Mouse (Mus musculus): ENCODE measurements around the gene Slc48a1. TPM values are rescaled to one million over a fixed set of nuclear protein-coding genes. Genes with fewer than 3 reads are reported as not detected.

The Slc48a1 gene
- total RNA-seq, 2 experiments from 2014 or later: 39.9 to 40.3 TPM

- peak; percentile 67 for DNase-seq
- intact Hi-C loops (cut with DNase I; ENCODE audit: low total_unique reads): no loop called here
Measured at GRCm38 (mm10) chr15:97750697-97751096, 27.6 kb upstream of the Slc48a1 start.

- intact Hi-C loops (cut with DNase I; ENCODE audit: low total_unique reads): no loop called here
- DNase-seq: no peak
Measured at GRCm38 (mm10) chr15:97751676-97752075, 26.6 kb upstream of the Slc48a1 start.

GRCm38 (mm10) chr15:97752491-97752890 lies 25.8 kb upstream of the Slc48a1 start:
- no peak for DNase-seq
- intact Hi-C loops (cut with DNase I; ENCODE audit: low total_unique reads): no loop called here

GRCm38 (mm10) chr15:97754476-97754875 lies 23.8 kb upstream of the Slc48a1 start:
- DNase-seq: no peak
- intact Hi-C loops (cut with DNase I; ENCODE audit: low total_unique reads): no loop called here

GRCm38 (mm10) chr15:97755361-97755760 lies 23.0 kb upstream of the Slc48a1 start:
- no peak for DNase-seq
- intact Hi-C loops (cut with DNase I; ENCODE audit: low total_unique reads): no loop called here

- no peak for DNase-seq
- intact Hi-C loops (cut with DNase I; ENCODE audit: low total_unique reads): no loop called here
Measured at GRCm38 (mm10) chr15:97760006-97760405, 18.3 kb upstream of the Slc48a1 start.

GRCm38 (mm10) chr15:97760952-97761351 lies 17.4 kb upstream of the Slc48a1 start:
- no peak for DNase-seq
- intact Hi-C loops (cut with DNase I; ENCODE audit: low total_unique reads): no loop called here

- intact Hi-C loops (cut with DNase I; ENCODE audit: low total_unique reads): no loop called here
- DNase-seq: no peak
Measured at GRCm38 (mm10) chr15:97761438-97761837, 16.9 kb upstream of the Slc48a1 start.

- intact Hi-C loops (cut with DNase I; ENCODE audit: low total_unique reads): no loop called here
- no peak for DNase-seq
Measured at GRCm38 (mm10) chr15:97762733-97763132, 15.6 kb upstream of the Slc48a1 start.

GRCm38 (mm10) chr15:97763256-97764049 lies 14.9 kb upstream of the Slc48a1 start:
- DNase-seq: no peak
- intact Hi-C loops (cut with DNase I; ENCODE audit: low total_unique reads): no loop called here

GRCm38 (mm10) chr15:97764532-97764931 lies 13.8 kb upstream of the Slc48a1 start:
- intact Hi-C loops (cut with DNase I; ENCODE audit: low total_unique reads): no loop called here
- no peak for DNase-seq

- intact Hi-C loops (cut with DNase I; ENCODE audit: low total_unique reads): no loop called here
- DNase-seq: no peak
Measured at GRCm38 (mm10) chr15:97765090-97765794, 13.1 kb upstream of the Slc48a1 start.

- intact Hi-C loops (cut with DNase I; ENCODE audit: low total_unique reads): no loop called here
- no peak for DNase-seq
Measured at GRCm38 (mm10) chr15:97766194-97766593, 12.1 kb upstream of the Slc48a1 start.

- intact Hi-C loops (cut with DNase I; ENCODE audit: low total_unique reads): no loop called here
- DNase-seq: no peak
Measured at GRCm38 (mm10) chr15:97766594-97767279, 11.6 kb upstream of the Slc48a1 start.

GRCm38 (mm10) chr15:97767280-97768186 lies 10.8 kb upstream of the Slc48a1 start, which contains the start of gene Rapgef3:
Rapgef3 (minus strand) TSS chr15:97767972.
- intact Hi-C loops (cut with DNase I; ENCODE audit: low total_unique reads): no loop called here
- peak; percentile 85 for DNase-seq

GRCm38 (mm10) chr15:97768192-97768591 lies 10.1 kb upstream of the Slc48a1 start:
- intact Hi-C loops (cut with DNase I; ENCODE audit: low total_unique reads): no loop called here
- DNase-seq: no peak

GRCm38 (mm10) chr15:97770280-97770679 lies 8.0 kb upstream of the Slc48a1 start:
- DNase-seq: no peak
- intact Hi-C loops (cut with DNase I; ENCODE audit: low total_unique reads): no loop called here

- peak; percentile 73 for DNase-seq
- intact Hi-C loops (cut with DNase I; ENCODE audit: low total_unique reads): no loop called here
Measured at GRCm38 (mm10) chr15:97773108-97773507, 5.2 kb upstream of the Slc48a1 start.

GRCm38 (mm10) chr15:97773961-97774370 lies 4.4 kb upstream of the Slc48a1 start:
- DNase-seq: no peak
- intact Hi-C loops (cut with DNase I; ENCODE audit: low total_unique reads): loop anchor here (2.0 kb wide), 1 partner anchor 55 kb away; no protein-coding TSS in a partner anchor
